ENCODE assay signal across 15 mouse cellular contexts in the genomic region with DNA sequence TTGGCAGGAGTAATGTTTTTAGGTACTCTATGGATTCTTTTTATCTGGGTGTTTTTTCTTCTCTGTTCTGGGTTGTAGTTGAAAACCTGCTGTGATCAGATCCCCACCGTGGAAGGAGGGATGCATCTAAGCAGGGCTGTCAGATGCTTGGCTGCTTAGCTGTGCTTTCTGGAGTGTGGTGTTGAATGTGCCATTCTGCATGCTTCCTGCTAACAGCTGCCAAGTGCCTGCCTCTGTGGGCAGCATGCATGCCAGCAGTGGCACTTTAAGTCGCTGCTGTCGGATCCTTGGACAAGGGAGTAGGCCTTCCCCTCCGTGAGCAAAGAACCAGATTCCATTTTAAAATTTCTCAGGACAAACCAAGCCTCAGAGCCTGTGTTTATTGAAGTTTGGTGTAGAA. TPM values are rescaled to one million over a fixed set of nuclear protein-coding genes. Genes with fewer than 3 reads are reported as not detected.
A peak's percentile ranks its signal among the peaks of the same experiment; 100 is the strongest.
DNase-seq lines count a peak whose midpoint lies in the region; ATAC-seq and TF ChIP-seq lines count a peak whose summit lies in the region.
"Had no signal": no experiment of that assay in that cellular context is flagged by ENCODE, and none has a peak within 500 bp of the region (broad histone marks: within the 10 kb centered on the region; RNA-seq: fewer than 3 reads in every experiment).

No protein-coding gene starts in this region.

- peak overlapping the region; percentile 63 for H3K27ac ChIP-seq in hindbrain, embryonic 15.5 days (replicated peaks)
- no peak overlapping the region for H3K27ac ChIP-seq in liver, postnatal 0 days (ENCODE audit: low read depth)
- H3K27ac ChIP-seq in kidney, adult 2 months (ENCODE audit: insufficient read depth, low read depth, low read length): no peak overlapping the region
- H3K27ac ChIP-seq: heart, embryonic 13.5 days had no signal

- no peak for TF ChIP-seq CTCF in G1E (IDR thresholded peaks at IDR 0.05; ENCODE audit: low read depth, low read length)
- no peak for TF ChIP-seq CTCF in liver, postnatal 0 days (IDR thresholded peaks at IDR 0.05; ENCODE audit: low read depth)
- TF ChIP-seq CTCF in kidney, adult 2 months (conservative IDR thresholded peaks at IDR 0.05; ENCODE audit: insufficient read depth, insufficient read length, low read depth, low read length): no peak

- no peaks in the 10 kb centered on the region for H3K9me3 ChIP-seq in G1E (replicated peaks)
- H3K9me3 ChIP-seq in hindbrain, embryonic 15.5 days: no peaks in the 10 kb centered on the region
- no peaks in the 10 kb centered on the region for H3K9me3 ChIP-seq in liver, postnatal 0 days (ENCODE audit: low read length)
- H3K9me3 ChIP-seq: heart, embryonic 13.5 days had no signal

- no peak overlapping the region for H3K4me2 ChIP-seq in hindbrain, embryonic 15.5 days
- peak overlapping the region; percentile 46; the same call in 1 of the 2 replicates for H3K4me2 ChIP-seq in liver, postnatal 0 days (ENCODE audit: low read depth, low read length)
- H3K4me2 ChIP-seq: heart, embryonic 13.5 days had no signal

- TF ChIP-seq POLR2A in kidney, adult 2 months (IDR thresholded peaks at IDR 0.05; ENCODE audit: low read depth, low read length): no peak

- H3K27me3 ChIP-seq in G1E (ENCODE audit: insufficient read depth, low read length): no peaks in the 10 kb centered on the region
- no peaks in the 10 kb centered on the region for H3K27me3 ChIP-seq in hindbrain, embryonic 15.5 days
- H3K27me3 ChIP-seq in liver, postnatal 0 days (ENCODE audit: insufficient read depth, low read length): no peaks in the 10 kb centered on the region
- no peaks in the 10 kb centered on the region for H3K27me3 ChIP-seq in kidney, adult 2 months (replicated peaks; ENCODE audit: control insufficient read depth, insufficient read depth, low read length)
- H3K27me3 ChIP-seq: heart, embryonic 13.5 days had no signal

- peak overlapping the region; percentile 53; the same call in 1 of the 2 replicates for H3K4me3 ChIP-seq in G1E (ENCODE audit: low read depth, low read length)
- no peak overlapping the region for H3K4me3 ChIP-seq in hindbrain, embryonic 15.5 days
- H3K4me3 ChIP-seq in liver, postnatal 0 days (ENCODE audit: low read depth, low read length): no peak overlapping the region
- no peak overlapping the region for H3K4me3 ChIP-seq in kidney, adult 2 months (ENCODE audit: insufficient read depth, low read depth, low read length)
- H3K4me3 ChIP-seq: heart, embryonic 13.5 days had no signal

- H3K4me1 ChIP-seq in G1E (ENCODE audit: insufficient read depth, low read depth, low read length): peaks cover 75% of the 10 kb centered on the region
- H3K4me1 ChIP-seq in hindbrain, embryonic 15.5 days (replicated peaks): peaks cover 28% of the 10 kb centered on the region
- peaks cover 35% of the 10 kb centered on the region for H3K4me1 ChIP-seq in liver, postnatal 0 days (ENCODE audit: insufficient read depth)
- no peaks in the 10 kb centered on the region for H3K4me1 ChIP-seq in kidney, adult 2 months (ENCODE audit: control insufficient read depth, insufficient read depth, low read length)

- peak; percentile 91 for ATAC-seq in frontal cortex, adult (ENCODE audit: low TSS enrichment)
- no peak for ATAC-seq in G1E (ENCODE audit: extremely low read depth, insufficient number of reproducible peaks, low FRiP score, poor library complexity, severe bottlenecking)
- peak; percentile 63 for ATAC-seq in hindbrain, embryonic 15.5 days (ENCODE audit: low FRiP score, low read depth)
- no peak for ATAC-seq in liver, postnatal 0 days

- TF ChIP-seq EP300 in liver, postnatal 0 days (IDR thresholded peaks at IDR 0.05; ENCODE audit: low read depth): no peak

- WGBS in hindbrain, embryonic 15.5 days: 27% methylated on average over 4 of the region's 4 CpGs
- WGBS in liver, postnatal 0 days (ENCODE audit: insufficient replicate concordance): 78% methylated on average over 4 of the region's 4 CpGs
- 71% methylated on average over 4 of the region's 4 CpGs for WGBS in kidney, adult 2 months

- no peak for DNase-seq in frontal cortex, postnatal 14 days (ENCODE audit: low spot score in 2 of 2)
- DNase-seq in G1E (ENCODE audit: low spot score): no peak
- no peak for DNase-seq in liver, postnatal 0 days
- DNase-seq in kidney, postnatal 4 days: no peak
- DNase-seq in kidney, adult 2 months: no peak
- no peak for DNase-seq in thymus, postnatal 36 days
- DNase-seq: adrenal gland, postnatal 10 days; cerebellum, adult 11 months had no signal

- no peak overlapping the region for H3K9ac ChIP-seq in hindbrain, embryonic 15.5 days
- no peak overlapping the region for H3K9ac ChIP-seq in liver, postnatal 0 days (replicated peaks)
- H3K9ac ChIP-seq: heart, embryonic 13.5 days had no signal

- peaks cover 91% of the 10 kb centered on the region for H3K36me3 ChIP-seq in G1E (replicated peaks)
- H3K36me3 ChIP-seq in hindbrain, embryonic 15.5 days: peaks cover 7% of the 10 kb centered on the region
- H3K36me3 ChIP-seq in liver, postnatal 0 days (replicated peaks; ENCODE audit: insufficient read depth, low read length): peaks cover 74% of the 10 kb centered on the region
- peaks cover 1% of the 10 kb centered on the region for H3K36me3 ChIP-seq in kidney, adult 2 months (ENCODE audit: control insufficient read depth, insufficient read depth, low read length)

RNA-seq across cellular contexts. Expression of gene Mknk1, which starts 16.6 kb away (rescaled TPM):
- 78.5 and 86.9 TPM in 2 replicates for total RNA-seq in G1E (2014; fragmentation: Nextera tagmentation)
- total RNA-seq in G1E (2017): 78.7 and 111 TPM in 2 replicates
- polyA plus RNA-seq in G1E (2012): 34.9 and 39.8 TPM in 2 replicates
- 22.9 and 23.0 TPM in 2 replicates for polyA plus RNA-seq in hindbrain, embryonic 15.5 days (2015; fragmentation: Nextera tagmentation; extraction: Ambion mirVana)
- 31.6 and 37.0 TPM in 2 replicates for polyA plus RNA-seq in liver, postnatal 0 days (2015; fragmentation: Nextera tagmentation; extraction: Ambion mirVana)
- 30.6 and 33.8 TPM in 2 replicates for polyA plus RNA-seq in kidney, adult 2 months (2012; rRNA removed)

RNA-seq across cellular contexts. Expression of gene Mob3c, which starts 27.7 kb away (rescaled TPM):
- total RNA-seq in G1E (2014; fragmentation: Nextera tagmentation) (7.1 and 7.9 TPM in 2 replicates), G1E (2017) (16.7 and 20.9 TPM in 2 replicates)
- polyA plus RNA-seq in G1E (2012): 7.9 TPM in 2 replicates
- 5.2 and 5.9 TPM in 2 replicates for polyA plus RNA-seq in hindbrain, embryonic 15.5 days (2015; fragmentation: Nextera tagmentation; extraction: Ambion mirVana)
- polyA plus RNA-seq in liver, postnatal 0 days (2015; fragmentation: Nextera tagmentation; extraction: Ambion mirVana): 7.3 and 10.0 TPM in 2 replicates
- polyA plus RNA-seq in kidney, adult 2 months (2012; rRNA removed): 17.8 and 18.5 TPM in 2 replicates

RNA-seq across cellular contexts. Expression of gene Kncn, which starts 28.6 kb away (rescaled TPM):
- total RNA-seq in G1E (2014; fragmentation: Nextera tagmentation): not detected in 2 replicates
- not detected in 2 replicates for total RNA-seq in G1E (2017)
- polyA plus RNA-seq in G1E (2012): not detected in 2 replicates
- 0.14 TPM in 1 of 2 replicates, not detected in the other for polyA plus RNA-seq in hindbrain, embryonic 15.5 days (2015; fragmentation: Nextera tagmentation; extraction: Ambion mirVana)
- polyA plus RNA-seq in liver, postnatal 0 days (2015; fragmentation: Nextera tagmentation; extraction: Ambion mirVana): not detected in 2 replicates
- 0.07 TPM in 1 of 2 replicates, not detected in the other for polyA plus RNA-seq in kidney, adult 2 months (2012; rRNA removed)
- total RNA-seq: adrenal gland, postnatal 10 days; liver, adult 2 months had no signal
- polyA plus RNA-seq: C2C12; heart, embryonic 13.5 days; intestine, embryonic 14.5 days; liver, adult 2 months; spleen, adult 2 months had no signal

RNA-seq across cellular contexts. Expression of gene 6430628N08Rik, which starts 34.9 kb away (rescaled TPM):
- total RNA-seq in G1E (2014; fragmentation: Nextera tagmentation) (not detected in 2 replicates), G1E (2017) (not detected in 2 replicates)
- not detected in 2 replicates for polyA plus RNA-seq in G1E (2012)
- 0.27 and 0.42 TPM in 2 replicates for polyA plus RNA-seq in hindbrain, embryonic 15.5 days (2015; fragmentation: Nextera tagmentation; extraction: Ambion mirVana)
- not detected in 2 replicates for polyA plus RNA-seq in liver, postnatal 0 days (2015; fragmentation: Nextera tagmentation; extraction: Ambion mirVana)
- polyA plus RNA-seq in kidney, adult 2 months (2012; rRNA removed): not detected in 2 replicates
- total RNA-seq: adrenal gland, postnatal 10 days; liver, adult 2 months had no signal
- polyA plus RNA-seq: C2C12; heart, embryonic 13.5 days; intestine, embryonic 14.5 days; liver, adult 2 months; spleen, adult 2 months had no signal

Comparison
In these comparisons a context has a peak if more than half of its experiments do, and no peak if none do; other contexts are left out.
1. ATAC-seq: peak in frontal cortex, adult (single experiment) and hindbrain, embryonic 15.5 days (single experiment); none in G1E (single experiment) and liver, postnatal 0 days (single experiment).